Mouse (Mus musculus) heart, embryonic 14.5 days (tissue): ENCODE results near the gene P4ha3. TPM values are rescaled to one million over a fixed set of nuclear protein-coding genes. Genes with fewer than 3 reads are reported as not detected.
A peak's percentile ranks its signal among the peaks of the same experiment; 100 is the strongest.

Source experiments
- ATAC-seq: fragments of 200-750 bp; cut with Nextera tagmentation; 2 replicates; pipeline ENCODE4 v1.8.0; 2017; ENCODE audit warnings: low read depth, moderate TSS enrichment; ENCODE audit not compliant: insufficient number of reproducible peaks, insufficient read depth, low FRiP score
- H3K27ac ChIP-seq, 2 experiments: fragments of 200-500 bp in 1 of 2; fragments of 300-500 bp in 1 of 2; sonication (generic) in 1 of 2; replicated peaks in 1 of 2; 2 replicates each; pipeline ENCODE4 v1.5.1; 2012 to 2014; ENCODE audit warnings: low read depth in 2 of 2, low read length in 2 of 2, control low read depth in 1 of 2, mild to moderate bottlenecking in 1 of 2, mixed read lengths in 1 of 2; ENCODE audit not compliant: control insufficient read depth in 1 of 2, insufficient read depth in 1 of 2
- H3K27me3 ChIP-seq: fragments of 300-500 bp; sonication (generic); 2 replicates; pipeline ENCODE4 v1.6.1; 2014; ENCODE audit warnings: mild to moderate bottlenecking, low read length, control low read depth; ENCODE audit not compliant: control insufficient read depth, insufficient read depth
- H3K36me3 ChIP-seq: fragments of 300-500 bp; sonication (generic); 2 replicates; pipeline ENCODE4 v1.6.1; 2014; ENCODE audit warnings: mild to moderate bottlenecking, control low read depth, low read length, mixed read lengths; ENCODE audit not compliant: control insufficient read depth, insufficient read depth
- H3K4me1 ChIP-seq, 2 experiments: fragments of 200-500 bp in 1 of 2; fragments of 300-500 bp in 1 of 2; sonication (generic) in 1 of 2; 2 replicates each; pipeline ENCODE4 v1.6.1; 2012 to 2014; ENCODE audit warnings: low read length in 2 of 2, control low read depth in 1 of 2, mixed read lengths in 1 of 2; ENCODE audit not compliant: control insufficient read depth in 2 of 2, insufficient read depth in 2 of 2
- H3K4me2 ChIP-seq: fragments of 300-500 bp; sonication (generic); 2 replicates; pipeline ENCODE4 v1.6.1; 2014; ENCODE audit warnings: mild to moderate bottlenecking, low read length
- H3K4me3 ChIP-seq, 2 experiments: fragments of 200-500 bp in 1 of 2; fragments of 300-500 bp in 1 of 2; sonication (generic) in 1 of 2; 2 replicates each; pipeline ENCODE4 v1.5.1; 2012 to 2014; ENCODE audit warnings: low read length in 2 of 2, mild to moderate bottlenecking in 2 of 2, control low read depth in 1 of 2, low read depth in 1 of 2, moderate library complexity in 1 of 2; ENCODE audit not compliant: control insufficient read depth in 1 of 2, insufficient read depth in 1 of 2
- H3K9ac ChIP-seq: fragments of 300-500 bp; sonication (generic); 2 replicates; pipeline ENCODE4 v1.6.1; 2014; ENCODE audit warnings: mild to moderate bottlenecking, low read length
- H3K9me3 ChIP-seq: fragments of 300-500 bp; sonication (generic); 2 replicates; pipeline ENCODE4 v1.6.1; 2016; ENCODE audit warnings: low read length, control low read depth; ENCODE audit not compliant: control insufficient read depth
- WGBS: fragments of 180-500 bp; shearing (Covaris S2); extraction: QIAGEN DNeasy Blood & Tissue Kit; methylation state at CpG from one replicate; pipeline ENCODE4 v1.1.7; 2014; 5-methylcytosine and 5-hydroxymethylcytosine counted together
- polyA plus RNA-seq: library from polyadenylated mRNA; unstranded; fragments of >200 nt; fragmentation: Nextera tagmentation; extraction: Ambion mirVana; gene quantifications from 2 replicates; pipeline ENCODE4 v1.2.1, GENCODE M21; 2014

P4ha3 gene
- polyA plus RNA-seq, 1 experiment from 2014 or later = 15.7 TPM

- Histone ChIP-seq H3K9ac (no peak overlapping the region), H3K4me2 (no peak overlapping the region), H3K4me1 (peaks cover 2 to 3% of the 10 kb centered on the region in 2 experiments; a peak in 2 of 4 replicates), H3K36me3 (peaks cover 27% of the 10 kb centered on the region), H3K4me3 (no peak overlapping the region), H3K27ac (peak overlapping the region; percentile 77 to 79), H3K9me3 (no peaks in the 10 kb centered on the region), H3K27me3 (no peaks in the 10 kb centered on the region)
- WGBS = 55% methylated on average over 4 of the region's 4 CpGs
- ATAC-seq = peak; percentile 61; the same call in 1 of the 2 replicates
These were observed 69.7 kb downstream of the P4ha3 start for GRCm38 (mm10) chr7:100354984-100355383.

- no peaks in the 10 kb centered on the region for H3K27me3 ChIP-seq
- H3K9me3 ChIP-seq = no peaks in the 10 kb centered on the region
- no peak overlapping the region for H3K27ac ChIP-seq
- H3K4me2 ChIP-seq = no peak overlapping the region
- H3K4me1 ChIP-seq = peaks cover 2 to 3% of the 10 kb centered on the region in 2 experiments; a peak in 2 of 4 replicates
- no peak overlapping the region for H3K9ac ChIP-seq
- WGBS = 91% methylated on average over 5 of the region's 5 CpGs
- no peak for ATAC-seq
- no peak overlapping the region for H3K4me3 ChIP-seq
- peaks cover 13% of the 10 kb centered on the region for H3K36me3 ChIP-seq
These were observed 71.0 kb downstream of the P4ha3 start for GRCm38 (mm10) chr7:100356324-100356723.

GRCm38 (mm10) chr7:100356768-100357167 lies 71.4 kb downstream of the P4ha3 start:
- Histone ChIP-seq H3K27ac (no peak overlapping the region), H3K9ac (no peak overlapping the region), H3K4me1 (peaks cover 2 to 3% of the 10 kb centered on the region in 2 experiments; a peak in 2 of 4 replicates), H3K36me3 (peaks cover 10% of the 10 kb centered on the region; the same call in 1 of the 2 replicates), H3K4me2 (no peak overlapping the region), H3K9me3 (no peaks in the 10 kb centered on the region), H3K4me3 (no peak overlapping the region), H3K27me3 (no peaks in the 10 kb centered on the region)
- ATAC-seq = no peak
- 96% methylated on average over 1 of the region's 1 CpGs for WGBS

GRCm38 (mm10) chr7:100357856-100358255 lies 72.5 kb downstream of the P4ha3 start:
- Histone ChIP-seq H3K36me3 (peaks cover 10% of the 10 kb centered on the region; the same call in 1 of the 2 replicates), H3K27ac (no peak overlapping the region), H3K4me3 (no peak overlapping the region), H3K9ac (no peak overlapping the region), H3K9me3 (no peaks in the 10 kb centered on the region), H3K4me1 (peaks cover 2 to 8% of the 10 kb centered on the region in 2 experiments; a peak in 2 of 4 replicates), H3K4me2 (no peak overlapping the region), H3K27me3 (no peaks in the 10 kb centered on the region)
- no peak for ATAC-seq

- H3K4me3 ChIP-seq = no peak overlapping the region
- no peaks in the 10 kb centered on the region for H3K9me3 ChIP-seq
- no peak for ATAC-seq
- peaks cover 12% of the 10 kb centered on the region; the same call in 1 of the 2 replicates for H3K36me3 ChIP-seq
- H3K9ac ChIP-seq = no peak overlapping the region
- WGBS = 73% methylated on average over 2 of the region's 2 CpGs
- H3K27ac ChIP-seq = no peak overlapping the region
- no peaks in the 10 kb centered on the region for H3K27me3 ChIP-seq
- peaks cover 4 to 17% of the 10 kb centered on the region in 2 experiments for H3K4me1 ChIP-seq
- no peak overlapping the region for H3K4me2 ChIP-seq
These were observed 77.8 kb downstream of the P4ha3 start for GRCm38 (mm10) chr7:100363162-100363561.

GRCm38 (mm10) chr7:100364888-100365287 lies 79.6 kb downstream of the P4ha3 start:
- H3K4me3 ChIP-seq = no peak overlapping the region
- no peak for ATAC-seq
- H3K27me3 ChIP-seq = no peaks in the 10 kb centered on the region
- no peak overlapping the region for H3K27ac ChIP-seq
- H3K4me1 ChIP-seq = peaks cover 4 to 19% of the 10 kb centered on the region in 2 experiments
- H3K36me3 ChIP-seq = peaks cover 16% of the 10 kb centered on the region; the same call in 1 of the 2 replicates
- 45% methylated on average over 6 of the region's 6 CpGs for WGBS
- no peak overlapping the region for H3K4me2 ChIP-seq
- H3K9ac ChIP-seq = no peak overlapping the region
- no peaks in the 10 kb centered on the region for H3K9me3 ChIP-seq

Other genes starting within 250 kb of the P4ha3 start
- 31.8 and 35.1 TPM in 2 replicates for gene Pold3, start 164.0 kb upstream of the P4ha3 start, polyA plus RNA-seq
- gene Lipt2, start 126.2 kb upstream of the P4ha3 start, polyA plus RNA-seq = 14.7 and 18.0 TPM in 2 replicates
- gene Kcne3, start 109.0 kb upstream of the P4ha3 start, polyA plus RNA-seq = 6.2 and 8.0 TPM in 2 replicates
- gene Pgm2l1, start 58.1 kb upstream of the P4ha3 start, polyA plus RNA-seq = 1.7 and 2.1 TPM in 2 replicates
- gene C2cd3, start 86.7 kb downstream of the P4ha3 start, polyA plus RNA-seq = 16.7 and 19.3 TPM in 2 replicates
- gene Ppme1, start 86.8 kb downstream of the P4ha3 start, polyA plus RNA-seq = 54.7 and 57.5 TPM in 2 replicates
- gene Ucp3, start 187.5 kb downstream of the P4ha3 start, polyA plus RNA-seq = 0.08 TPM in 2 replicates
- 127 and 130 TPM in 2 replicates for gene Ucp2, start 207.8 kb downstream of the P4ha3 start, polyA plus RNA-seq
- 0.15 TPM in 1 of 2 replicates, not detected in the other for gene Dnajb13, start 229.4 kb downstream of the P4ha3 start, polyA plus RNA-seq